Mouse (Mus musculus) kidney, adult 2 months (tissue): ENCODE measurements around the gene Wbp2nl. TPM values are rescaled to one million over a fixed set of nuclear protein-coding genes. Genes with fewer than 3 reads are reported as not detected.

Experiments used
- DNase-seq: peaks from one replicate; pipeline ENCODE4 v3.0.0; 2021
- H3K27ac ChIP-seq: fragments of 200-500 bp; 2 replicates; pipeline ENCODE4 v1.5.1; 2012; ENCODE audit warnings: low read depth, low read length, control low read depth, inconsistent platforms; ENCODE audit not compliant: insufficient read depth
- H3K27me3 ChIP-seq: fragments of 200-500 bp; replicated peaks from 2 replicates; pipeline ENCODE4 v1.6.1; 2012; ENCODE audit warnings: mild to moderate bottlenecking, moderate library complexity, low read length, inconsistent platforms; ENCODE audit not compliant: control insufficient read depth, insufficient read depth
- H3K36me3 ChIP-seq: fragments of 200-500 bp; 2 replicates; pipeline ENCODE4 v1.6.1; 2012; ENCODE audit warnings: mild to moderate bottlenecking, moderate library complexity, low read length, inconsistent platforms; ENCODE audit not compliant: control insufficient read depth, insufficient read depth
- H3K4me1 ChIP-seq: fragments of 200-500 bp; 2 replicates; pipeline ENCODE4 v1.6.1; 2011; ENCODE audit warnings: low read length; ENCODE audit not compliant: control insufficient read depth, insufficient read depth
- H3K4me3 ChIP-seq: fragments of 200-500 bp; 2 replicates; pipeline ENCODE4 v1.5.1; 2011; ENCODE audit warnings: mild to moderate bottlenecking, low read depth, low read length, control low read depth; ENCODE audit not compliant: insufficient read depth
- CTCF ChIP-seq: fragments of 200-500 bp; conservative IDR thresholded peaks from 2 replicates; pipeline ENCODE4 v1.5.1; 2011; ENCODE audit warnings: low read depth, mild to moderate bottlenecking, control low read depth, low read length, moderate library complexity, mixed read lengths; ENCODE audit not compliant: insufficient read depth, insufficient read length
- POLR2A ChIP-seq: fragments of 200-500 bp; IDR thresholded peaks from one replicate; pipeline ENCODE4 v1.6.1; 2011; ENCODE audit warnings: low read depth, low read length, control low read depth
- WGBS: fragments of 180-500 bp; shearing (Covaris S2); methylation state at CpG from one replicate; pipeline ENCODE4 v1.1.7; 2018; 5-methylcytosine and 5-hydroxymethylcytosine counted together
- polyA plus RNA-seq: library from polyadenylated mRNA; depleted of rRNA; stranded (reverse); fragments of >200 nt; gene quantifications from 2 replicates; pipeline ENCODE4 v1.2.3, GENCODE M21; 2012

Wbp2nl gene
- polyA plus RNA-seq, 1 experiment: not detected

- no peak overlapping the region for H3K4me3 ChIP-seq
- no peak for DNase-seq
- TF ChIP-seq POLR2A (no peak), CTCF (no peak)
- H3K27me3 ChIP-seq: no peaks in the 10 kb centered on the region
- H3K4me1 ChIP-seq: no peaks in the 10 kb centered on the region
- no peak overlapping the region for H3K27ac ChIP-seq
- 53% methylated on average over 3 of the region's 3 CpGs for WGBS
- no peaks in the 10 kb centered on the region for H3K36me3 ChIP-seq
Observed at GRCm38 (mm10) chr15:82268185-82268584, 30.6 kb upstream of the Wbp2nl start.

DNA sequence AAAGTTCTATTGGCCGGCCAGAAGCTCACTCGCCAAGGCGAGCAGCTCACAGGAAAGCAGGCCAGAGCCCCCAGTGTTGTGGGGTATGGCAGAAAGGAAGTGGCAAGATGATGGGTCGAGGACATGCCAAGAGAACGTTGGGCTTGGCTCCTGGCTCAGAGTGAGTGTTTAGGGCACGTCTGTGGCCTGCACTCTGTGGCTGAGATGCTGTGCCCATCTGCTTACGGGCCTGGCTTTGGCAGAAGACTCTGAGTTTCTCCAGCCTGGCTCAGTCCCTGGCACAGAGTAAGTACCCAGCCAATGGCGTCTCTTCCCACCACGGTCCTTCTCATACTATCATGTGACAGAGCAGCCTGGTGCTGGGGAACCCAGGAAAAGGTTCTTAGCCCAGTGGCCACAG is 30.0 kb upstream of the Wbp2nl start:
- TF ChIP-seq CTCF: no peak
- TF ChIP-seq POLR2A: no peak
- WGBS: 86% methylated on average over 9 of the region's 9 CpGs

GRCm38 (mm10) chr15:82271201-82271600 is 27.6 kb upstream of the Wbp2nl start:
- H3K27me3 ChIP-seq: peaks cover 2% of the 10 kb centered on the region; the same call in 1 of the 2 replicates
- WGBS: 6% methylated on average over 5 of the region's 5 CpGs

More for the DNA sequence above, 30.0 kb upstream of the Wbp2nl start:
- Histone ChIP-seq H3K4me1 (no peaks in the 10 kb centered on the region), H3K36me3 (no peaks in the 10 kb centered on the region), H3K4me3 (no peak overlapping the region), H3K27me3 (no peaks in the 10 kb centered on the region), H3K27ac (no peak overlapping the region)
- no peak for DNase-seq

GRCm38 (mm10) chr15:82272295-82272694 is 26.5 kb upstream of the Wbp2nl start:
- TF ChIP-seq CTCF (no peak), POLR2A (no peak)
- no peaks in the 10 kb centered on the region for H3K4me1 ChIP-seq
- no peak overlapping the region for H3K4me3 ChIP-seq
- H3K27ac ChIP-seq: no peak overlapping the region
- peaks cover 2% of the 10 kb centered on the region; the same call in 1 of the 2 replicates for H3K27me3 ChIP-seq
- no peaks in the 10 kb centered on the region for H3K36me3 ChIP-seq
- DNase-seq: no peak
- 89% methylated on average over 6 of the region's 6 CpGs for WGBS

More at GRCm38 (mm10) chr15:82271201-82271600, 27.6 kb upstream of the Wbp2nl start:
- no peak overlapping the region for H3K4me3 ChIP-seq
- peak; percentile 54 for DNase-seq
- H3K27ac ChIP-seq: no peak overlapping the region
- H3K4me1 ChIP-seq: no peaks in the 10 kb centered on the region
- TF ChIP-seq CTCF (peak; percentile 93), POLR2A (no peak)
- no peaks in the 10 kb centered on the region for H3K36me3 ChIP-seq

DNA sequence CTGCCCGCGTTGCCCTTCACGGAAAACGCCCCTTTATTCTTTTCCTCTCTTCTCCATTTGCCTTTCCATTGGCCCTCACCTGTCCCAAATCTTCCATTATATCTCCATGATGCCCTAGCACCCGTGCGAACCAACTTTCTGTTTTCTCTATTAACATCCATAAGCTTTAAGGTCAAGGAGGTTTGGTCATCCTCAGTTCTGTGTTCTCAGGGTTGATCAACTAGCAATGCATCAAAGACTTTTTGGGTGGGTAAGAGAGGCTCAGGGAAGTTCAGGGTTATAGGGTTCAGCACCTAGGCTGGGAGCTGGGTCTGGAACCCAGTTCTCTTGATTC is 24.2 kb upstream of the Wbp2nl start, which contains the start of gene Sept3:
Gene Sept3 (plus strand): TSS at position 301 of the 334 bp plus-strand sequence.
- TF ChIP-seq POLR2A (no peak), CTCF (no peak)
- Histone ChIP-seq H3K4me1 (no peaks in the 10 kb centered on the region), H3K4me3 (peak within 1 kb of the TSS; percentile 14), H3K36me3 (no peaks in the 10 kb centered on the region), H3K27me3 (peaks cover 2% of the 10 kb centered on the region; the same call in 1 of the 2 replicates), H3K27ac (no peak within 1 kb of the TSS)
- 36% methylated on average over 6 of the region's 6 CpGs for WGBS
- no peak for DNase-seq

DNA sequence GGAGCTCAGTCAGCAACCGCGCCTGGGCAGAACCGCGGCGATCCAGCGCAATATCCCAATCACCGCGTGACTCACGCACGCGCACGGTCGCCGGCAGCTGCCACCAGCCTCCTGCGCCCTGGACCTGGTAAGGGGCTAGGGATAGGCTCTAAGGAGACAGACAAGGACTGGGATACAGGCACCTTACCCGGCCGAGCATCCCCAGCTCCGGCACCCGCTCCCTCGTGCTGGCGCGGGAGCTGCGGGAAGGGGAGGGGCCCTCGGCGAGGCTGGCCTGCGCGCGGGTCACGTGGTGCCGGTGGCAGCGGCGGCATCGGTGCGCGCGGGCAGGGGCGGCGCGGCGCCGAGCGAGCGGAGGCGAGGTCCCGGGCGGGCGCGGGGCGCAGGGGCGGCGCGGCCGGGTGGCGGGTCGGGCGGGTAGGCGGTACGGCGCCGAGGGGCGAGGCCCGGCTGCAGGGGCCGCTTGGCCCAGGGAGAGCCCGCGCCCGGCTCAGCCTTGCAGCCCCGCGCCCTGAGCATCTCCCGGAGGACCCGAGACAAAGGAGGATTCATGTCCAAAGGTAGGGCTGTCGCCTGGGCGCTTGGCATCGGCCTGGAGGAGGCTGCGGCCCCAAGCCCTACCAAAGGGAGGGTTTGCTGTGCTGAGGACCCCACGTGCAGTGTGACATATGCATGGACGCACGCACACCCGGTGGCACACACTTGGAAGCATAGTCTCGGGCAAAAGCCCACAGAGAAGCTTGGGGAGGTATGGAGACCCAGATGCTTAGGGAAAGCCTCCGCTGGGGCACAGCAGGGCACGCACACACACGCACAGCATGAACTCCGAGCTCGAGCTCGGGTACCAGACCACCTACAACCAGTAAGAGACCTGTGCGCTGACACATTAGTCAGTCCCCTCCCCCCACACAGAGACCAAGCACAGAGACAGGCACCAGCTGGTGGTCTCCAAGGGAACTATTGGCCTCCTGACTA is 23.5 kb upstream of the Wbp2nl start:
- peak overlapping the region; percentile 14 for H3K4me3 ChIP-seq
- no peak overlapping the region for H3K27ac ChIP-seq
- 2% methylated on average over 85 of the region's 86 CpGs for WGBS
- peaks cover 2% of the 10 kb centered on the region; the same call in 1 of the 2 replicates for H3K27me3 ChIP-seq
- no peak for TF ChIP-seq POLR2A
- no peak for TF ChIP-seq CTCF
- no peaks in the 10 kb centered on the region for H3K4me1 ChIP-seq
- H3K36me3 ChIP-seq: no peaks in the 10 kb centered on the region
- no peak for DNase-seq

- WGBS: 72% methylated on average over 5 of the region's 5 CpGs
- peaks cover 2% of the 10 kb centered on the region; the same call in 1 of the 2 replicates for H3K27me3 ChIP-seq
- no peak for DNase-seq
- H3K4me1 ChIP-seq: no peaks in the 10 kb centered on the region
- TF ChIP-seq POLR2A (no peak), CTCF (no peak)
- no peak overlapping the region for H3K4me3 ChIP-seq
- no peak overlapping the region for H3K27ac ChIP-seq
- no peaks in the 10 kb centered on the region for H3K36me3 ChIP-seq
Observed at GRCm38 (mm10) chr15:82277591-82277990, 21.2 kb upstream of the Wbp2nl start.
